Mouse (Mus musculus): ENCODE data around the gene Asb7.

- no peak for TF ChIP-seq ZC3H11A (IDR thresholded peaks at IDR 0.05; ENCODE audit: borderline replicate concordance, low read depth, low read length)
- no peak for TF ChIP-seq HCFC1 (IDR thresholded peaks at IDR 0.05; ENCODE audit: borderline replicate concordance, insufficient read depth, low read length)
- no peak for TF ChIP-seq MAFK (IDR thresholded peaks at IDR 0.05; ENCODE audit: insufficient read depth, low read depth, low read length)
- TF ChIP-seq CHD2 (IDR thresholded peaks at IDR 0.05; ENCODE audit: low read depth, low read length): no peak
Observed at GRCm38 (mm10) chr7:66734466-66734865, 45.1 kb upstream of the Asb7 start.

Measured in ES-E14 (cell line).